Mouse (Mus musculus): Measurements from ENCODE around the gene Paip2b. TPM values are rescaled to one million over a fixed set of nuclear protein-coding genes. Genes with fewer than 3 reads are reported as not detected.
"Not testable (repeated sequence)": the region's sequence is repeated elsewhere in the genome, so short reads cannot be mapped to it uniquely, and the experiment has no call there.

Paip2b gene
- polyA plus RNA-seq, 1 experiment = not detected

DNA sequence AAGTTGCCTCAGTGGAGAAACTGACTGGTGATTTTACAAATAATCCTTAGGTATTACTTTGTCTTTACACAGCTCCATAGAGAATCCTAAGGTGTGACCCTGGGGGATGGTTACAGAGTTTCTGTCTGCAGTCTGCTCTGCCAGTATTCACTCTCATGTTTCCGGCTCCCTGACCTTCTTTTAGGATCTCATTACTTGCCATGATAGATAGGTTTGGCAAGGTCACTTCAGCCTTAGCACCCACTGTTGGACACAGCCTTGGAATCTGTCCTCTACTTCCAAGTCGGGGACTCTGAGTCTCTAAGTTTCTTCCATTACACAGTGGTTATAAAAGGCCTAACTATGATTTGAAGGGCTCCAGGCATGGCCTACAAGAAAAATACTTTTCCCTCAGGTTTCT lies 17.9 kb upstream of the Paip2b start:
- Histone ChIP-seq H3K4me3 (ENCODE audit: insufficient read depth, low read depth, low read length) (no peak overlapping the region), H3K4me1 (ENCODE audit: control insufficient read depth, insufficient read depth, low read length) (no peaks in the 10 kb centered on the region), H3K27ac (ENCODE audit: insufficient read depth, low read depth, low read length) (no peak overlapping the region)
- TF ChIP-seq POLR2A (IDR thresholded peaks at IDR 0.05; ENCODE audit: insufficient read depth, low read depth, low read length) = no peak
- TF ChIP-seq CTCF (IDR thresholded peaks at IDR 0.05; ENCODE audit: insufficient read depth, low read depth, low read length) = no peak
- 93% methylated on average over 2 of the region's 2 CpGs for WGBS

DNA sequence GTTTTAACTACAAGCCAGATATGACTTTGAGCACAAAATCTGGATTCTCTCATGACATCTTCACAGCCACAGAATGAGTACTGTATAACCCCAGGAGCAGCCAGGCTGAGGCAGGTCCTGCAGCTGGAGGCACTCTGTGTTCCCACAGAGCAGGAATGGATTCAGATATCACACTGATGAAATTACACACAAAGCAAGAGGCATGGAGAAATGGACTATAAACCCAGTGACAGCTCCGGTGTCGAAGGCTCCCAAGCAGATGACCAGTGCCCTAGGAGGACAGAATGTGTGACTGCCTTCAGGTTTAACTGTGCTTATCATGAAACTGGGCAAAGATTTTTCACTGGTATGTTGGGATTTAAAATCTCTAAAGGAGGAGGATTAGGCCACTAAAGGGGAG lies 14.6 kb upstream of the Paip2b start:
- 96% methylated on average over 2 of the region's 2 CpGs for WGBS
- no peaks in the 10 kb centered on the region for H3K4me1 ChIP-seq (ENCODE audit: control insufficient read depth, insufficient read depth, low read length)
- no peak overlapping the region for H3K27ac ChIP-seq (ENCODE audit: insufficient read depth, low read depth, low read length)
- no peak overlapping the region for H3K4me3 ChIP-seq (ENCODE audit: insufficient read depth, low read depth, low read length)
- TF ChIP-seq POLR2A (IDR thresholded peaks at IDR 0.05; ENCODE audit: insufficient read depth, low read depth, low read length) (no peak), CTCF (IDR thresholded peaks at IDR 0.05; ENCODE audit: insufficient read depth, low read depth, low read length) (no peak)

DNA sequence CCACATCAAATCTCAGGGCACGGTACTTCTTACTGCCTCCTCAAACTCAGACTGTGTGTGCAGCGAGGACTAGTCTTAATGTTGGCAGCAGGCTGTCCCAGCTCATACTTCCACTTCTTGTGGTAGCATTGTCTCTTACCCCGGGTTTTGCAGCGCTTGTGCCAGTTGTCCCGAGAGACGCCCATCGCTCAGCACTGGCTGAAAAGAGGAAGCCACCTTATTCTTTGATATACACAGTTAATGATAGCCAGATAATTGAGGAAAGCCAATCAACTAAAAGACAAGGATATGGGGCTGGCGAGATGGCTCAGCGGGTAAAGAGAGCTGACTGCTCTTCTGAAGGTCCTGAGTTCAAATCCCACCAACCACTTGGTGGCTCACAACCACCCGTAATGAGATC lies 13.4 kb upstream of the Paip2b start:
- H3K4me1 ChIP-seq (ENCODE audit: control insufficient read depth, insufficient read depth, low read length) = no peaks in the 10 kb centered on the region
- 86% methylated on average over 10 of the region's 10 CpGs for WGBS
- H3K4me3 ChIP-seq (ENCODE audit: insufficient read depth, low read depth, low read length) = no peak overlapping the region
- TF ChIP-seq CTCF (IDR thresholded peaks at IDR 0.05; ENCODE audit: insufficient read depth, low read depth, low read length) = no peak
- no peak overlapping the region for H3K27ac ChIP-seq (ENCODE audit: insufficient read depth, low read depth, low read length)

DNA sequence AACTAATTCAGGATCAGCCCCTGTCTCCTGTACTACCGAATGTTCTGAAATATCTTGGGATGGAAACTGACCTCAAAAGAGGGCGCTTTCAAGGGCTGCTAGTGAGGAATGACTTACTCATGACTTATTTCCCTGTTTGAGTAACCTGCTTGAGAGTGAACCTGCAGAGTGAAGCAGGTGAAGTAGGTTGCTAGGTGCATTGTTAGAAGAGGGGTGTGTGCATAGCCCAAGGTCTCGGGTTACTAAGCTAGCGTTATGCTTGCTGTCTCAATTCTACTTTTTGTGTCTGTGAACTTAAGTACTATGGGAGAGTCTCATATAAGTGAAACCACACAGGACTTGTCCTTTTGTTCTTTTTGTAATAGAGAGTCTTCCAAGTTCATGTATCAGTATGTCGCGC lies 8.5 kb upstream of the Paip2b start:
- TF ChIP-seq CTCF (IDR thresholded peaks at IDR 0.05; ENCODE audit: insufficient read depth, low read depth, low read length) = no peak
- no peak for TF ChIP-seq POLR2A (IDR thresholded peaks at IDR 0.05; ENCODE audit: insufficient read depth, low read depth, low read length)
- Histone ChIP-seq H3K4me1 (ENCODE audit: control insufficient read depth, insufficient read depth, low read length) (no peaks in the 10 kb centered on the region), H3K27ac (ENCODE audit: insufficient read depth, low read depth, low read length) (no peak overlapping the region), H3K4me3 (ENCODE audit: insufficient read depth, low read depth, low read length) (no peak overlapping the region)
- 90% methylated on average over 6 of the region's 6 CpGs for WGBS

DNA sequence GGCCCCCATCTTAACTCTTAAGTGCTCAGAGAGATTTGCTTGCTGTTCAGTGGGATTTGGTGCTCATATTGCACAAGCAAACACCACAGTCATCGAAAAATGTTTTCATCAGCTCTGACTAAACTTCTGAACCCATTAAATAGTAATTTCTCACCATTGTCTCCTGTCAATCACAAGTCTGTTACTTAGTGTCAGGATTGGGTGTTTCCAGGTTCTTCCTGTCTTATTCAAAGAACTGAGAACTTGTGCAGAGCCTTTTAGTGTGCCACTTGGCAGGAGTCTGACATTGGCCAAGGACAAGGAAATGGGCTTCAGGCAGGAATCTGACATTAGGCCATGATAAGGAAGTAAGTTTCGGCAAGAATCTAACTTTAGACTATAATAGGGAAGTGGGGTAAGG lies 6.5 kb upstream of the Paip2b start:
- H3K4me1 ChIP-seq (ENCODE audit: control insufficient read depth, insufficient read depth, low read length) = no peaks in the 10 kb centered on the region
- 84% methylated on average over 2 of the region's 2 CpGs for WGBS
- no peak overlapping the region for H3K4me3 ChIP-seq (ENCODE audit: insufficient read depth, low read depth, low read length)
- H3K27ac ChIP-seq (ENCODE audit: insufficient read depth, low read depth, low read length) = no peak overlapping the region
- TF ChIP-seq POLR2A (IDR thresholded peaks at IDR 0.05; ENCODE audit: insufficient read depth, low read depth, low read length) = no peak
- TF ChIP-seq CTCF (IDR thresholded peaks at IDR 0.05; ENCODE audit: insufficient read depth, low read depth, low read length) = no peak

DNA sequence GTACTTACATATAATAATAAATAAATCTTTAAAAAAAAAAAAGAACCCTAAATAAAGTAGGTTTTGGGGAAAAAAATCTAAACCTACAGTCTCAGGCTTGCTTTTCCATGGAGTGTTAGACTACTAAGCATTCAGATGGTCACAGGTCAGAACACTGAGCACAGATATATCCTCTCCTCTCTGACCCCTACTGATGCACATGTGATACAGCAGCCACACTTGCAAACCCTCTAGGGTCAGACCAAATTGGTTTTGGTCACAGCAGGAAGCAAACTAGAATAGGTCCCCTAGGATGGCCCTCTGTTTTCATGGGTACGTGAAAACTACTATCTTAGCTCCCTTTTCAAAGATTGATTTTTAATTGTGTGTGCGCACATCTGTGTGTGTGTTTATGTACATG lies 5.3 kb upstream of the Paip2b start:
- no peaks in the 10 kb centered on the region for H3K4me1 ChIP-seq (ENCODE audit: control insufficient read depth, insufficient read depth, low read length)
- no peak overlapping the region for H3K4me3 ChIP-seq (ENCODE audit: insufficient read depth, low read depth, low read length)
- no peak overlapping the region for H3K27ac ChIP-seq (ENCODE audit: insufficient read depth, low read depth, low read length)
- 94% methylated on average over 2 of the region's 2 CpGs for WGBS
- no peak for TF ChIP-seq POLR2A (IDR thresholded peaks at IDR 0.05; ENCODE audit: insufficient read depth, low read depth, low read length)
- no peak for TF ChIP-seq CTCF (IDR thresholded peaks at IDR 0.05; ENCODE audit: insufficient read depth, low read depth, low read length)

DNA sequence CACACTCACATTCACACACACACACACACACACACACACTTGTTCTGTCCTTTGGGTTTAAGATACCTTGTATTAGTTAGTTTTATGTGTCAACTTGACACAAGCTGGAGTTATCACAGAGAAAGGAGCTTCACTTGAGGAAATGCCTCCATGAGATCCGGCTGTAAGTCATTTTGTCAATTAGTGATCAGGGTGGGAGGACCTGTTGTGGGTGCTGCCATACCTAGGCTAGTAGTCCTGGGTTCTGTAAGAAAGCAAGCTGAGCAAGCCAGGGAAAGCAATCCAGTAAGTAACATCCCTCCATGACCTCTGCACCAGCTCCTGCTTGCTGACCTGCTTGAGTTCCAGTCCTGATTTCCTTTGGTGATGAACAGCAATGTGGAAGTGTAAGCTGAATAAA lies 852 bp upstream of the Paip2b start:
- not testable (repeated sequence) for H3K4me3 ChIP-seq (ENCODE audit: insufficient read depth, low read depth, low read length); H3K4me1 ChIP-seq (ENCODE audit: control insufficient read depth, insufficient read depth, low read length)
- WGBS = 43% methylated on average over 1 of the region's 1 CpGs
- H3K27ac ChIP-seq (ENCODE audit: insufficient read depth, low read depth, low read length) = 0 out of 2 replicates have a peak overlapping the region, but pooled peaks have one; percentile 55

DNA sequence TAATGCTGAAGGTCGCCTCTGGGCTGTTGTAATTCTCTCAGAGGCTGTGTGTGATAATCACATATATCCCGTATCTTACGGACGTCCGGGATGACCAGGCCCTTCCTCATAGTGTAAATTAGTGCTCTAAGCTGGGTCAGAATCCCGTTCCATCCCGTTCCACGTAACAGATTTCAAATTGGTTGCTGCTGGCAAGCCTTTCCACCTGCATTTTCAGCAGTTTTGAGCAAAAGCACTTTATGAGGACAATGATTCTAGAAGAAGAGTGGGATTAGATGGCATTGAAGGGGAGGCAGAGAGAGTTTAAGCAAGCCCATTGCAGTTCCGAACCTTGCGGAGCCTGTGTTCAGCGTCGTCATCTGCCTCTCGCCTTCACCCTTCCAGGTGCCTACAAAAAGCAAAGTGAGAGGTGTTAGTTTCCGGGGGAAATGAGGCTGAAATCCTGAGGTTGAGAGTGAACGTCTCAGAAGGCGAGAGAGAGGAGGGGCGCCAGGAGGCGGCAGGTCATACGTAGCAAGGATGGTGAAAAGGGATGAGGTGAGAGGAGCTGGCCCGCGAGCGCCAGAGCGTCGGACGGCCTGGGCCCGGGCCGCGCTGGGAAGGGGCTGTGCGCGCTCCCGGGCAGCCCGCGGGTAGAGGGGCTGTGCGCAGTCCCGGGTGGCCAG lies 468 bp downstream of the Paip2b start:
- Histone ChIP-seq H3K4me1 (ENCODE audit: control insufficient read depth, insufficient read depth, low read length) (no peaks in the 10 kb centered on the region), H3K4me3 (ENCODE audit: insufficient read depth, low read depth, low read length) (peak overlapping the region; percentile 73), H3K27ac (ENCODE audit: insufficient read depth, low read depth, low read length) (peak overlapping the region; percentile 66; the same call in 1 of the 2 replicates)
- WGBS = 2% methylated on average over 35 of the region's 35 CpGs
- TF ChIP-seq CTCF (IDR thresholded peaks at IDR 0.05; ENCODE audit: insufficient read depth, low read depth, low read length) = no peak
- TF ChIP-seq POLR2A (IDR thresholded peaks at IDR 0.05; ENCODE audit: insufficient read depth, low read depth, low read length) = no peak

DNA sequence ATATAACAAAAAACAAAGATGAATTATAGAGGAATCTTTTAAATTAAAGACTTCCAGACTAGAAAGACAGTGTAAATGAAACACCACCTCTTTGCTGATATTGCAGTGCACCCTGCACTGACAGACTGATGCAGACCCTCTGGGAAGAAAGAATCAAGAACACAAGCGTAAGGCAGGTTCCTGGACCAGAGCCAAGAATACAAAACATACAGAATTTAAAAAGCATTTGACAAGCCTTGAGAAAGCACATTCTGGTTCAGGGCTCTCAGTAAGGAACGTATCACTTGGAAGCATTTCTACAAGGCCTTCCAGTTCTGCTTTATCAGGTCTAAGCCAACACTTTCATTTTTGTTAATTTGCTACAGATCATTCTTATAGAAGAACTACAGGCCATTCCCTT lies 9.7 kb downstream of the Paip2b start:
- WGBS = 63% methylated on average over 2 of the region's 2 CpGs
- Histone ChIP-seq H3K4me3 (ENCODE audit: insufficient read depth, low read depth, low read length) (no peak overlapping the region), H3K27ac (ENCODE audit: insufficient read depth, low read depth, low read length) (no peak overlapping the region), H3K4me1 (ENCODE audit: control insufficient read depth, insufficient read depth, low read length) (no peaks in the 10 kb centered on the region)
- TF ChIP-seq CTCF (IDR thresholded peaks at IDR 0.05; ENCODE audit: insufficient read depth, low read depth, low read length) (no peak), POLR2A (IDR thresholded peaks at IDR 0.05; ENCODE audit: insufficient read depth, low read depth, low read length) (no peak)
